Mouse (Mus musculus) hindbrain, embryonic 13.5 days (tissue): ENCODE measurements at regions not wholly inside any gene's neighbourhood (a gene's known extent, or its start where the extent isn't known, plus 50 kb on each side); places are given as distances from the start of the nearest gene placed in this dataset.
A peak's percentile ranks its signal among the peaks of the same experiment; 100 is the strongest.

ENCODE experiments used
- ATAC-seq: fragments of 200-750 bp; cut with Nextera tagmentation; 2 replicates; pipeline ENCODE4 v1.8.0; 2017; ENCODE audit warnings: moderate TSS enrichment; ENCODE audit not compliant: low FRiP score
- H3K27ac ChIP-seq: fragments of 300-500 bp; sonication (generic); 2 replicates; pipeline ENCODE4 v1.5.1; 2015; ENCODE audit warnings: inconsistent platforms, mild to moderate bottlenecking, moderate library complexity
- H3K27me3 ChIP-seq: fragments of 300-500 bp; sonication (generic); 2 replicates; pipeline ENCODE4 v1.6.1; 2015; ENCODE audit warnings: mild to moderate bottlenecking, inconsistent platforms
- H3K36me3 ChIP-seq: fragments of 300-500 bp; sonication (generic); 2 replicates; pipeline ENCODE4 v1.6.1; 2015; ENCODE audit warnings: mild to moderate bottlenecking, inconsistent platforms
- H3K4me1 ChIP-seq: fragments of 300-500 bp; sonication (generic); replicated peaks from 2 replicates; pipeline ENCODE4 v1.6.1; 2015; ENCODE audit warnings: inconsistent platforms
- H3K4me2 ChIP-seq: fragments of 300-500 bp; sonication (generic); 2 replicates; pipeline ENCODE4 v1.6.1; 2015; ENCODE audit warnings: inconsistent platforms, mild to moderate bottlenecking, moderate library complexity
- H3K4me3 ChIP-seq: fragments of 300-500 bp; sonication (generic); 2 replicates; pipeline ENCODE4 v1.5.1; 2015; ENCODE audit warnings: mild to moderate bottlenecking, inconsistent platforms
- H3K9ac ChIP-seq: fragments of 300-500 bp; sonication (generic); 2 replicates; pipeline ENCODE4 v1.6.1; 2015; ENCODE audit warnings: mild to moderate bottlenecking, inconsistent platforms
- H3K9me3 ChIP-seq: fragments of 300-500 bp; sonication (generic); 2 replicates; pipeline ENCODE4 v1.6.1; 2016; ENCODE audit warnings: inconsistent platforms
- WGBS: fragments of 180-500 bp; shearing (Covaris S2); methylation state at CpG from one replicate; pipeline ENCODE4 v1.1.7; 2015; 5-methylcytosine and 5-hydroxymethylcytosine counted together

- no peak overlapping the region for H3K9ac ChIP-seq
- H3K4me1 ChIP-seq, result peaks cover 8% of the 10 kb centered on the region
- no peaks in the 10 kb centered on the region for H3K9me3 ChIP-seq
- no peaks in the 10 kb centered on the region for H3K27me3 ChIP-seq
- no peaks in the 10 kb centered on the region for H3K36me3 ChIP-seq
- H3K4me3 ChIP-seq, result no peak overlapping the region
- ATAC-seq, result no peak
- no peak overlapping the region for H3K4me2 ChIP-seq
- 90% methylated on average over 7 of the region's 7 CpGs for WGBS
- H3K27ac ChIP-seq, result no peak overlapping the region
These were observed 54.8 kb upstream of the Tet2 start for GRCm38 (mm10) chr3:133599731-133600130.

- 35% methylated on average over 11 of the region's 11 CpGs for WGBS
- H3K27ac ChIP-seq, result peak overlapping the region; percentile 64
- H3K9ac ChIP-seq, result no peak overlapping the region; the same call in 1 of the 2 replicates
- ATAC-seq, result no peak
- H3K27me3 ChIP-seq, result no peaks in the 10 kb centered on the region
- H3K4me3 ChIP-seq, result no peak overlapping the region
- no peaks in the 10 kb centered on the region for H3K9me3 ChIP-seq
- peaks cover 8% of the 10 kb centered on the region for H3K4me1 ChIP-seq
- H3K4me2 ChIP-seq, result peak overlapping the region; percentile 25; the same call in 1 of the 2 replicates
- no peaks in the 10 kb centered on the region for H3K36me3 ChIP-seq
These were observed 55.7 kb upstream of the Tet2 start for GRCm38 (mm10) chr3:133600447-133601220.

- no peak for ATAC-seq
- H3K9me3 ChIP-seq, result no peaks in the 10 kb centered on the region
- H3K9ac ChIP-seq, result no peak overlapping the region
- H3K27me3 ChIP-seq, result no peaks in the 10 kb centered on the region
- no peak overlapping the region for H3K4me3 ChIP-seq
- H3K27ac ChIP-seq, result no peak overlapping the region
- peaks cover 6% of the 10 kb centered on the region for H3K4me1 ChIP-seq
- 91% methylated on average over 6 of the region's 6 CpGs for WGBS
- H3K36me3 ChIP-seq, result no peaks in the 10 kb centered on the region
- H3K4me2 ChIP-seq, result no peak overlapping the region
These were observed 60.5 kb upstream of the Tet2 start for GRCm38 (mm10) chr3:133605460-133605859.

GRCm38 (mm10) chr3:133608845-133609261, 63.9 kb upstream of the Tet2 start:
- Histone ChIP-seq H3K36me3 (no peaks in the 10 kb centered on the region), H3K27me3 (no peaks in the 10 kb centered on the region), H3K27ac (no peak overlapping the region), H3K4me3 (no peak overlapping the region), H3K9ac (no peak overlapping the region), H3K4me1 (no peaks in the 10 kb centered on the region), H3K9me3 (no peaks in the 10 kb centered on the region), H3K4me2 (no peak overlapping the region)
- WGBS, result 93% methylated on average over 3 of the region's 3 CpGs
- ATAC-seq, result no peak

GRCm38 (mm10) chr3:133613836-133614711, 69.1 kb upstream of the Tet2 start:
- H3K36me3 ChIP-seq, result no peaks in the 10 kb centered on the region
- peak overlapping the region; percentile 65 for H3K9ac ChIP-seq
- WGBS, result 19% methylated on average over 12 of the region's 12 CpGs
- no peaks in the 10 kb centered on the region for H3K27me3 ChIP-seq
- peak overlapping the region; percentile 53 for H3K4me2 ChIP-seq
- peak; percentile 69; the same call in 1 of the 2 replicates for ATAC-seq
- peaks cover 16% of the 10 kb centered on the region for H3K4me1 ChIP-seq
- H3K27ac ChIP-seq, result peak overlapping the region; percentile 80
- H3K9me3 ChIP-seq, result no peaks in the 10 kb centered on the region
- peak overlapping the region; percentile 31 for H3K4me3 ChIP-seq

- no peaks in the 10 kb centered on the region for H3K27me3 ChIP-seq
- ATAC-seq, result peak; percentile 70
- no peaks in the 10 kb centered on the region for H3K36me3 ChIP-seq
- H3K4me1 ChIP-seq, result peaks cover 16% of the 10 kb centered on the region
- H3K4me3 ChIP-seq, result peak overlapping the region; percentile 31
- H3K4me2 ChIP-seq, result peak overlapping the region; percentile 53
- no peaks in the 10 kb centered on the region for H3K9me3 ChIP-seq
- H3K27ac ChIP-seq, result peak overlapping the region; percentile 80
- peak overlapping the region; percentile 65 for H3K9ac ChIP-seq
- 26% methylated on average over 14 of the region's 14 CpGs for WGBS
These were observed 69.9 kb upstream of the Tet2 start for GRCm38 (mm10) chr3:133614712-133615426.

GRCm38 (mm10) chr3:133617036-133617435, 72.1 kb upstream of the Tet2 start:
- WGBS, result 76% methylated on average over 2 of the region's 2 CpGs
- no peak for ATAC-seq
- Histone ChIP-seq H3K4me3 (no peak overlapping the region), H3K9me3 (no peaks in the 10 kb centered on the region), H3K27me3 (no peaks in the 10 kb centered on the region), H3K27ac (no peak overlapping the region), H3K4me2 (no peak overlapping the region), H3K9ac (no peak overlapping the region), H3K36me3 (no peaks in the 10 kb centered on the region), H3K4me1 (peaks cover 16% of the 10 kb centered on the region)

GRCm38 (mm10) chr3:133618491-133618890, 73.6 kb upstream of the Tet2 start:
- Histone ChIP-seq H3K9ac (no peak overlapping the region), H3K9me3 (no peaks in the 10 kb centered on the region), H3K4me3 (no peak overlapping the region), H3K4me2 (no peak overlapping the region), H3K36me3 (no peaks in the 10 kb centered on the region), H3K27ac (no peak overlapping the region), H3K27me3 (no peaks in the 10 kb centered on the region), H3K4me1 (peaks cover 16% of the 10 kb centered on the region)
- ATAC-seq, result no peak
- WGBS, result 90% methylated on average over 3 of the region's 3 CpGs

GRCm38 (mm10) chr3:133623201-133623744, 78.3 kb upstream of the Tet2 start:
- Histone ChIP-seq H3K4me1 (no peaks in the 10 kb centered on the region), H3K27me3 (no peaks in the 10 kb centered on the region), H3K27ac (no peak overlapping the region), H3K9me3 (no peaks in the 10 kb centered on the region), H3K4me2 (no peak overlapping the region), H3K36me3 (no peaks in the 10 kb centered on the region), H3K9ac (no peak overlapping the region), H3K4me3 (no peak overlapping the region)
- 58% methylated on average over 9 of the region's 9 CpGs for WGBS
- ATAC-seq, result no peak

- no peak for ATAC-seq
- Histone ChIP-seq H3K9me3 (no peaks in the 10 kb centered on the region), H3K36me3 (no peaks in the 10 kb centered on the region), H3K9ac (no peak overlapping the region), H3K4me3 (no peak overlapping the region), H3K27ac (no peak overlapping the region), H3K27me3 (no peaks in the 10 kb centered on the region), H3K4me2 (no peak overlapping the region), H3K4me1 (no peaks in the 10 kb centered on the region)
- 74% methylated on average over 3 of the region's 3 CpGs for WGBS
These were observed 79.3 kb upstream of the Tet2 start for GRCm38 (mm10) chr3:133624079-133624875.

GRCm38 (mm10) chr3:133625046-133625445, 80.1 kb upstream of the Tet2 start:
- ATAC-seq, result no peak
- Histone ChIP-seq H3K4me3 (no peak overlapping the region), H3K9ac (no peak overlapping the region), H3K36me3 (no peaks in the 10 kb centered on the region), H3K27me3 (no peaks in the 10 kb centered on the region), H3K4me2 (no peak overlapping the region), H3K27ac (no peak overlapping the region), H3K4me1 (no peaks in the 10 kb centered on the region), H3K9me3 (no peaks in the 10 kb centered on the region)
- WGBS, result 87% methylated on average over 3 of the region's 3 CpGs
